Mouse (Mus musculus) CH12.LX (cell line): ENCODE data around the gene Foxred1. TPM values are rescaled to one million over a fixed set of nuclear protein-coding genes. Genes with fewer than 3 reads are reported as not detected.

Source experiments
- DNase-seq: peaks from one replicate; pipeline ENCODE4 v3.0.0-alpha.2; 2013; ENCODE audit errors: extremely low read depth
- H3K27ac ChIP-seq: 2 replicates; pipeline ENCODE4 v1.5.1; 2012; ENCODE audit warnings: low read depth, mild to moderate bottlenecking, control low read depth, moderate library complexity; ENCODE audit not compliant: insufficient read depth
- H3K27me3 ChIP-seq: replicated peaks from 2 replicates; pipeline ENCODE3; 2012; ENCODE audit warnings: inconsistent platforms
- H3K36me3 ChIP-seq, 2 experiments: replicated peaks in 1 of 2; 2 replicates each; pipeline versions ENCODE3 to v1.6.1; 2012; ENCODE audit warnings: inconsistent platforms in 1 of 2, low read length in 1 of 2, mild to moderate bottlenecking in 1 of 2, mixed read lengths in 1 of 2, moderate library complexity in 1 of 2; ENCODE audit not compliant: control insufficient read depth in 1 of 2, insufficient read depth in 1 of 2
- H3K4me1 ChIP-seq, 2 experiments: 2 replicates each; pipeline ENCODE4 v1.6.1; 2012; ENCODE audit warnings: inconsistent platforms in 1 of 2, moderate library complexity in 1 of 2; ENCODE audit not compliant: insufficient read depth in 2 of 2, control insufficient read depth in 1 of 2
- H3K4me2 ChIP-seq: 2 replicates; pipeline ENCODE4 v1.6.1; 2012; ENCODE audit warnings: low read depth, mild to moderate bottlenecking, control low read depth; ENCODE audit not compliant: poor library complexity, insufficient read depth, severe bottlenecking
- H3K4me3 ChIP-seq, 3 experiments: fragments of 150-350 bp in 1 of 3; sonication (generic) in 1 of 3; replicated peaks in 1 of 3; 2 replicates each; pipeline versions ENCODE3 to v1.5.1; 2011 to 2012; ENCODE audit warnings: low read depth in 2 of 3, low read length in 2 of 3, mild to moderate bottlenecking in 2 of 3, moderate library complexity in 2 of 3, control low read depth in 1 of 3, improper control_type of control experiment in 1 of 3, inconsistent platforms in 1 of 3, mixed read lengths in 1 of 3; ENCODE audit not compliant: poor library complexity in 1 of 3
- H3K79me2 ChIP-seq: replicated peaks from 2 replicates; pipeline ENCODE4 v1.6.1; 2012; ENCODE audit warnings: mild to moderate bottlenecking, moderate library complexity; ENCODE audit not compliant: control insufficient read depth, poor library complexity, insufficient read depth, severe bottlenecking; ENCODE audit errors: extremely low read depth
- H3K9ac ChIP-seq: 2 replicates; pipeline ENCODE4 v1.6.1; 2012; ENCODE audit warnings: low read depth, mild to moderate bottlenecking, control low read depth, moderate library complexity; ENCODE audit not compliant: insufficient read depth
- H3K9me3 ChIP-seq: replicated peaks from 2 replicates; pipeline ENCODE3; 2012; ENCODE audit warnings: low read length, inconsistent platforms, mixed read lengths
- CHD2 ChIP-seq: IDR thresholded peaks from 2 replicates; pipeline ENCODE4 v1.6.1; 2011; ENCODE audit warnings: low read length, improper control_type of control experiment
- CTCF ChIP-seq, 2 experiments: IDR thresholded peaks in 1 of 2; conservative IDR thresholded peaks in 1 of 2; 2 replicates each; pipeline ENCODE4 v1.5.1; 2011 to 2012; ENCODE audit warnings: low read depth in 2 of 2, low read length in 2 of 2, improper control_type of control experiment in 1 of 2, inconsistent platforms in 1 of 2, mild to moderate bottlenecking in 1 of 2, moderate library complexity in 1 of 2
- ELF1 ChIP-seq: IDR thresholded peaks from 2 replicates; pipeline ENCODE4 v1.6.1; 2014; ENCODE audit warnings: low read depth, mild to moderate bottlenecking, inconsistent platforms, low read length, improper control_type of control experiment
- JUN ChIP-seq: IDR thresholded peaks from 2 replicates; pipeline ENCODE4 v1.6.1; 2011; ENCODE audit warnings: low read depth, mild to moderate bottlenecking, low read length, improper control_type of control experiment, moderate library complexity; ENCODE audit not compliant: insufficient read depth
- KAT2A ChIP-seq: IDR thresholded peaks from 2 replicates; pipeline ENCODE4 v1.6.1; 2012; ENCODE audit warnings: low read length, improper control_type of control experiment, inconsistent platforms; ENCODE audit not compliant: insufficient replicate concordance
- MAX ChIP-seq: IDR thresholded peaks from 2 replicates; pipeline ENCODE4 v1.6.1; 2011; ENCODE audit warnings: low read length, improper control_type of control experiment
- MEF2A ChIP-seq: IDR thresholded peaks from 2 replicates; pipeline ENCODE4 v1.6.1; 2014; ENCODE audit warnings: low read depth, mild to moderate bottlenecking, inconsistent platforms, low read length, improper control_type of control experiment, borderline replicate concordance
- PAX5 ChIP-seq: IDR thresholded peaks from 2 replicates; pipeline ENCODE4 v1.6.1; 2012; ENCODE audit warnings: low read length, inconsistent platforms, mixed read lengths
- POLR2AphosphoS2 ChIP-seq: IDR thresholded peaks from 2 replicates; pipeline ENCODE4 v1.6.1; 2011; ENCODE audit warnings: low read depth, low read length, improper control_type of control experiment
- RAD21 ChIP-seq: IDR thresholded peaks from 2 replicates; pipeline ENCODE4 v1.6.1; 2011; ENCODE audit warnings: low read depth, mild to moderate bottlenecking, low read length, improper control_type of control experiment, moderate library complexity
- RCOR1 ChIP-seq: conservative IDR thresholded peaks from 2 replicates; pipeline ENCODE4 v1.6.1; 2012; ENCODE audit warnings: low read depth, mild to moderate bottlenecking, inconsistent platforms, low read length, improper control_type of control experiment
- SMC3 ChIP-seq: IDR thresholded peaks from 2 replicates; pipeline ENCODE4 v1.6.1; 2011; ENCODE audit warnings: low read depth, low read length, improper control_type of control experiment
- TBP ChIP-seq: conservative IDR thresholded peaks from 2 replicates; pipeline ENCODE4 v1.6.1; 2011; ENCODE audit warnings: low read depth, low read length, improper control_type of control experiment
- UBTF ChIP-seq: IDR thresholded peaks from 2 replicates; pipeline ENCODE4 v1.6.1; 2012; ENCODE audit warnings: low read depth, mild to moderate bottlenecking, inconsistent platforms, low read length, improper control_type of control experiment, moderate library complexity
- ZC3H11A ChIP-seq: IDR thresholded peaks from 2 replicates; pipeline ENCODE4 v1.6.1; 2012; ENCODE audit warnings: low read depth, mild to moderate bottlenecking, inconsistent platforms, low read length, improper control_type of control experiment
- ZMIZ1 ChIP-seq: IDR thresholded peaks from 2 replicates; pipeline ENCODE4 v1.6.1; 2012; ENCODE audit warnings: low read depth, mild to moderate bottlenecking, inconsistent platforms, low read length, improper control_type of control experiment
- dilution Hi-C: fragments of 300-500 bp; cut with MboI; formaldehyde crosslinking; loops from 2 replicates; pipeline ENCODE4 v1.14.3; 2020; ENCODE audit warnings: low sequenced_read_pairs; ENCODE audit not compliant: extremely low pct_unique_long_range_greater_than_20kb, extremely low pct_ligation_motif_present
- in situ Hi-C: fragments of 300-500 bp; cut with MboI; formaldehyde crosslinking; loops from 3 replicates; pipeline ENCODE4 v1.14.3; 2019; ENCODE audit warnings: low sequenced_read_pairs, low pct_ligation_motif_present, low pct_unique_long_range_greater_than_20kb, mixed read lengths
- polyA plus RNA-seq: library from polyadenylated mRNA; unstranded; fragments of >175 nt; gene quantifications from 2 replicates; pipeline ENCODE4 v1.2.1, GENCODE M21; 2012; ENCODE audit warnings: low read depth; ENCODE audit not compliant: insufficient read length
- total RNA-seq, 2 experiments: library from RNA; depleted of rRNA; stranded (reverse); fragments of 300-350 nt in 1 of 2; fragments of >200 nt in 1 of 2; gene quantifications; 2 replicates each; pipeline ENCODE4 v1.2.3; 2012 to 2014

The Foxred1 gene
- total and polyA plus RNA-seq, 3 experiments, result 31.1 to 69.1 (median 40.3) TPM

GRCm38 (mm10) chr9:35249476-35249875 is 38.6 kb upstream of the Foxred1 start:
- dilution Hi-C loops (no loop called here), in situ Hi-C loops (no loop called here)
- no peaks in the 10 kb centered on the region for H3K4me1 ChIP-seq
- H3K9me3 ChIP-seq, result no peaks in the 10 kb centered on the region
- no peak overlapping the region for H3K9ac ChIP-seq
- DNase-seq, result no peak
- H3K4me3 ChIP-seq, result no peak overlapping the region
- H3K27ac ChIP-seq, result no peak overlapping the region
- no peaks in the 10 kb centered on the region for H3K27me3 ChIP-seq
- H3K36me3 ChIP-seq, result peaks cover 0 to 21% of the 10 kb centered on the region in 2 experiments
- TF ChIP-seq PAX5, result no peak
- TF ChIP-seq, all 38 proteins: peak for 0
- Histone ChIP-seq H3K4me2 (no peak overlapping the region), H3K79me2 (no peaks in the 10 kb centered on the region)

- no peaks in the 10 kb centered on the region for H3K9me3 ChIP-seq
- in situ Hi-C loops (no loop called here), dilution Hi-C loops (no loop called here)
- no peak overlapping the region for H3K4me2 ChIP-seq
- H3K27me3 ChIP-seq, result no peaks in the 10 kb centered on the region
- H3K9ac ChIP-seq, result no peak overlapping the region
- TF ChIP-seq JUN (no peak), KAT2A (no peak), ZMIZ1 (no peak), RCOR1 (no peak), ELF1 (no peak), TBP (no peak), MAX (no peak), ZC3H11A (no peak), POLR2AphosphoS2 (no peak), CHD2 (no peak)
- no peaks in the 10 kb centered on the region for H3K79me2 ChIP-seq
- DNase-seq, result no peak
- H3K4me3 ChIP-seq, result no peak overlapping the region
- no peak overlapping the region for H3K27ac ChIP-seq
- no peaks in the 10 kb centered on the region for H3K4me1 ChIP-seq
- H3K36me3 ChIP-seq, result peaks cover 0 to 20% of the 10 kb centered on the region in 2 experiments
Measured at GRCm38 (mm10) chr9:35247405-35247804, 36.5 kb upstream of the Foxred1 start.

GRCm38 (mm10) chr9:35239734-35240133 is 28.9 kb upstream of the Foxred1 start:
- Histone ChIP-seq H3K4me3 (no peak overlapping the region), H3K4me2 (no peak overlapping the region), H3K4me1 (no peaks in the 10 kb centered on the region), H3K36me3 (peaks cover 0 to 22% of the 10 kb centered on the region in 2 experiments), H3K9ac (no peak overlapping the region), H3K79me2 (no peaks in the 10 kb centered on the region), H3K9me3 (no peaks in the 10 kb centered on the region), H3K27me3 (no peaks in the 10 kb centered on the region), H3K27ac (no peak overlapping the region)
- DNase-seq, result peak; percentile 12
- in situ Hi-C loops (no loop called here), dilution Hi-C loops (no loop called here)
- TF ChIP-seq UBTF (no peak), SMC3 (peak; percentile 33), CTCF (conservative IDR thresholded peaks at IDR 0.05 in 1 of 2, IDR thresholded peaks at IDR 0.05 in 1 of 2; ENCODE audit: low read depth in 2 of 2, low read length in 2 of 2) (peak in 1 of 2 experiments; percentile 53; a peak in 2 of 4 replicates), RAD21 (peak; percentile 33), MEF2A (no peak)
